Mouse (Mus musculus) heart, adult 18-20 months (tissue): ENCODE measurements around the gene Sv2a. TPM values are rescaled to one million over a fixed set of nuclear protein-coding genes. Genes with fewer than 3 reads are reported as not detected.

Source experiments
- microRNA-seq, 2 experiments: library from miRNA; unstranded; fragments of <30 nt; microRNA quantifications; one replicate each; pipeline ENCODE4 v1.2.0; 2022
- total RNA-seq, 2 experiments: library from RNA; stranded (reverse); gene quantifications; 2 replicates each; pipeline ENCODE4 v1.2.3; 2021

The Sv2a gene
- total RNA-seq, 2 experiments from 2014 or later: 1.8 to 2.1 TPM

Small RNAs within 50 kb of the gene (microRNA-seq; reads per million reads assigned to microRNA genes)
- gene Gm44492: 0 reads per million in 2 experiments
- 0 reads per million in 2 experiments for gene Gm47311

Other genes with a start within 250 kb of the Sv2a start
- 10 to 100 TPM; 64.7 to 68.2 TPM for gene Plekho1, start 185.2 kb upstream of the Sv2a start, total RNA-seq
- gene Vps45, start 122.7 kb upstream of the Sv2a start, total RNA-seq: 10 to 100 TPM; 22.5 to 27.1 TPM
- gene Otud7b, start 76.6 kb upstream of the Sv2a start, total RNA-seq: 10 to 100 TPM; 50.3 to 57.4 TPM
- gene Mtmr11, start 19.1 kb upstream of the Sv2a start, total RNA-seq: 1 to 10 TPM; 1.7 to 3.4 TPM
- 10 to 100 TPM; 15.4 to 18.7 TPM for gene Sf3b4, start 8.8 kb upstream of the Sv2a start, total RNA-seq
- gene Bola1, start 38.6 kb downstream of the Sv2a start, total RNA-seq: 10 to 100 TPM; 28.1 to 34.4 TPM
- gene Hist2h2ab, start 38.7 kb downstream of the Sv2a start, total RNA-seq: 1 to 10 TPM; 1.8 to 1.9 TPM
- 10 to 100 TPM; 18.4 to 22.1 TPM for gene Hist2h2ac, start 39.7 kb downstream of the Sv2a start, total RNA-seq
- 1 to 10 TPM; 7.9 to 8.4 TPM for gene Hist2h2be, start 40.0 kb downstream of the Sv2a start, total RNA-seq
- 1 to 10 TPM; 4.0 to 9.0 TPM for gene Hist2h3c2, start 58.0 kb downstream of the Sv2a start, total RNA-seq
- 100 to 1,000 TPM; 189 to 197 TPM for gene Hist2h2aa2, start 59.1 kb downstream of the Sv2a start, total RNA-seq
- 10 to 100 TPM in 1 of 2 experiments, 1 to 10 TPM in 1; 9.3 to 14.7 TPM for gene Hist2h2aa1, start 64.3 kb downstream of the Sv2a start, total RNA-seq
- not detected for gene Hist2h3c1, start 65.5 kb downstream of the Sv2a start, total RNA-seq
- 10 to 100 TPM; 12.0 to 13.7 TPM for gene Hist2h4, start 82.2 kb downstream of the Sv2a start, total RNA-seq
- 10 to 100 TPM; 16.8 to 21.7 TPM for gene Hist2h3b, start 87.5 kb downstream of the Sv2a start, total RNA-seq
- gene Hist2h2bb, start 88.6 kb downstream of the Sv2a start, total RNA-seq: 10 to 100 TPM; 30.7 to 37.2 TPM
- gene Fcgr1, start 112.8 kb downstream of the Sv2a start, total RNA-seq: 1 to 10 TPM in 1 of 2 experiments, under 1 TPM in 1; 0.39 to 1.1 TPM